Mouse (Mus musculus) thymus, adult 2 months (tissue): ENCODE measurements around the gene Agpat3.

Experiments
- CTCF ChIP-seq: fragments of 200-500 bp; IDR thresholded peaks from 2 replicates; pipeline ENCODE4 v1.5.1; 2012; ENCODE audit warnings: mild to moderate bottlenecking, control low read depth, low read length, moderate library complexity, borderline replicate concordance; ENCODE audit not compliant: control insufficient read depth, poor library complexity, insufficient read depth; ENCODE audit errors: extremely low read depth
- POLR2A ChIP-seq: fragments of 200-500 bp; IDR thresholded peaks from 2 replicates; pipeline ENCODE4 v1.6.1; 2012; ENCODE audit warnings: mild to moderate bottlenecking, low read length, control low read depth, moderate library complexity; ENCODE audit not compliant: control insufficient read depth, poor library complexity, insufficient read depth; ENCODE audit errors: extremely low read depth

DNA sequence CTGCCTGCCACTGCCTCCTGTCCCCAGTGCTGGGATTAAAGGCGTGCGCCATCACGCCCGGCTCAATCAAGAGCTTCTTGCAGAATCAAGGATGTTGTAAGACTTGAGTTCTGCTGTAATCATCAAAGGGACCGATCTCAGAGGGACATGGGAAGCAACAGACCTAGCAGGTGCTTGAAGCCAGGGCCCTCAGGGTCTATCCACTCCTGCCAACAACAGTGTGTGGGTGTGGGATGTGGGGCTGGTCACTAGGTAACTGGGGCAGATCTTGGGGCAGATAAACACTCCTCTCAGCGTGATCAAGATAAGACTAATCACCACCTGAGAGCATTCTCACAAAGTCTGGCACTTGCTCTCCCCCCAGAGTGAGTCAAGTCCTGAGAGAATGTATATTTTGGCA lies 19.5 kb upstream of the Agpat3 start:
- TF ChIP-seq CTCF (no peak), POLR2A (no peak)
